ENCODE assay signal across 16 mouse cellular contexts in the genomic region with DNA sequence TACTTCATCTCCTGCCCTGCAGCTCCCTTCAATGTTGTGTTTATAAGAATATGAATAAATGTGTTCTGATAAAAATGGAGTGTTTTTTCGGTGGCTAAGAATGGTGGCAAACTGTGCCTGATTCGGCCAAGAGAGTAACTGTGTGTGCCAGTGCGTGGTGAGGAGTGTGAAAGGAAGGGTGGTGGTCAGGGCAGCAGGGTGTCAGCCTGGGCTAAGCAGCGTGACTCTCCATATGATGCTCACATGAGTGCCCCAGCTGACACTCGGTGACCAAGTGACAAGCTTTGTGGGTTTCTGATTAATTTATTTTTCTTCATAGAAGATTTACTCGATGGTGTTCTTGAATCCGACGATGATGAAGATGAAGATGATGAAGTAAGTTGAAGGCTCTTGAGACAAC.
"Had no signal": no experiment of that assay in that cellular context is flagged by ENCODE, and none has a peak within 500 bp of the region (broad histone marks: within the 10 kb centered on the region; RNA-seq: fewer than 3 reads in every experiment).

No protein-coding gene starts in this region.

- H3K27ac ChIP-seq: neural tube, embryonic 13.5 days; neural tube, embryonic 15.5 days; stomach, embryonic 15.5 days; stomach, postnatal 0 days had no signal

- H3K4me1 ChIP-seq: neural tube, embryonic 13.5 days; neural tube, embryonic 15.5 days; stomach, embryonic 15.5 days had no signal

- H3K4me3 ChIP-seq: neural tube, embryonic 13.5 days; neural tube, embryonic 15.5 days; stomach, embryonic 15.5 days had no signal

- H3K9me3 ChIP-seq: neural tube, embryonic 13.5 days; neural tube, embryonic 15.5 days; stomach, embryonic 15.5 days had no signal

- H3K9ac ChIP-seq: neural tube, embryonic 13.5 days; neural tube, embryonic 15.5 days; stomach, embryonic 15.5 days had no signal

- H3K27me3 ChIP-seq: neural tube, embryonic 13.5 days; neural tube, embryonic 15.5 days; stomach, embryonic 15.5 days had no signal

- H3K4me2 ChIP-seq: neural tube, embryonic 13.5 days; neural tube, embryonic 15.5 days; stomach, embryonic 15.5 days had no signal

- DNase-seq: retina, postnatal 1 day; right cerebral cortex, adult 18-20 months; right cerebral cortex, postnatal 14 days; right cerebral cortex, postnatal 25 days; right cerebral cortex, postnatal 4 days; spleen, adult 18-20 months; thymus, adult 18-20 months; thymus, adult 2 months; thymus, postnatal 14 days; thymus, postnatal 25 days; thymus, postnatal 36 days; thymus, postnatal 4 days had no signal
